In the genomic region with DNA sequence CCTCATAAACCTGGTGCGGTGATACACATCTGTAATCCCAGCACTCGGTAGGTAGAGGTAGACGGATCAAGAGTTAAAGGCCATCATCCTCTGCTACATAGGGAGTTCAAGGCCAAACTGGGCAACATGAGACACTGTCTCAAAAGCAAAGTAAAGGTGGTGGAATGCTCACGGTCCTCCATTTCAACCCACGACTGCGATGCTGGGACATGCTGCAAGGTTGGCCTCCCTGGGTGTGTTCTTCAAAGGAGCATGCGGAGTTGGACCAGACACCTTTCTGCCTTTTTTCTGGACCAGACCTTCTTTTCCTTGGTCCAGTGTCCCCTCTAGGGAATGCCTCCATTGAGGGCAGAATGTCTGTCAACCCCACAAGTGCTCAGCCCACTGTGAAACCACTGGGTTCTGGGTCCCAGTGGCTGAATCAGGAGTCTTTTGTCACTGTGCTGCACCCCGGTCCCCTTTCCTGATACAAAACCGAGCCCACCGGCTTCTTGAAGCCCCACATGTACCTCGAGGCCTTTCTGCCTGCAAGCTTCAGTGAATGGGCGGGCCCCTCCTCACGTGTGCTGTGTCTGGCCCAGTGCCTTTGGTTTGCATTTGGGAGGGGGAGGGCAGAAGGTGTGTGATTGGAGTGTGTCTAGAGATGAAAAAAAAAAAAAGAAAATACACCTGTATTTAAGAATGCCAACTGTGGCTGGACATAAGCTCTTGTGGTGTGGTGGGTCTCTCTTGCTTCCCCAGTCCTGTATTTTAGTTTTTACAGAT, we compare ENCODE assay signal across 11 mouse cellular contexts. TPM values are rescaled to one million over a fixed set of nuclear protein-coding genes. Genes with fewer than 3 reads are reported as not detected.
DNase-seq lines count a peak whose midpoint lies in the region; ATAC-seq and TF ChIP-seq lines count a peak whose summit lies in the region.
"Had no signal": no experiment of that assay in that cellular context is flagged by ENCODE, and none has a peak within 500 bp of the region (broad histone marks: within the 10 kb centered on the region; RNA-seq: fewer than 3 reads in every experiment).

No protein-coding gene starts in this region.

- peaks cover 21% of the 10 kb centered on the region for H3K4me1 ChIP-seq in forebrain, postnatal 0 days (ENCODE audit: insufficient read depth)
- H3K4me1 ChIP-seq in forebrain, embryonic 11.5 days (replicated peaks; ENCODE audit: control insufficient read depth, insufficient read depth, low read length), result peaks cover 10% of the 10 kb centered on the region; the same call in 1 of the 2 replicates
- H3K4me1 ChIP-seq in lung, embryonic 14.5 days (ENCODE audit: insufficient read depth), result peaks cover 23% of the 10 kb centered on the region
- peaks cover 24% of the 10 kb centered on the region for H3K4me1 ChIP-seq in embryonic facial prominence, embryonic 12.5 days

- no peak for DNase-seq in forebrain, postnatal 0 days
- DNase-seq in forebrain, embryonic 11.5 days (ENCODE audit: low spot score), result no peak
- peak; percentile 24 for DNase-seq in lung, embryonic 14.5 days
- DNase-seq in lung, postnatal 4 days, result no peak
- DNase-seq in thymus, postnatal 0 days (ENCODE audit: low spot score), result no peak
- no peak for DNase-seq in right cerebral cortex, postnatal 10 days (ENCODE audit: low spot score in 2 of 2)
- DNase-seq: adrenal gland, postnatal 36 days; gastrocnemius, postnatal 36 days had no signal

- TF ChIP-seq CTCF in forebrain, postnatal 0 days (IDR thresholded peaks at IDR 0.05; ENCODE audit: low read depth), result no peak
- TF ChIP-seq CTCF in lung, embryonic 14.5 days (IDR thresholded peaks at IDR 0.05; ENCODE audit: low read depth), result no peak

- H3K36me3 ChIP-seq in forebrain, postnatal 0 days (ENCODE audit: insufficient read depth), result peaks cover 29% of the 10 kb centered on the region
- peaks cover 3% of the 10 kb centered on the region; the same call in 1 of the 2 replicates for H3K36me3 ChIP-seq in forebrain, embryonic 11.5 days (ENCODE audit: control insufficient read depth, insufficient read depth, low read length)
- peaks cover 67% of the 10 kb centered on the region for H3K36me3 ChIP-seq in lung, embryonic 14.5 days (ENCODE audit: insufficient read depth)
- H3K36me3 ChIP-seq in embryonic facial prominence, embryonic 12.5 days, result peaks cover 60% of the 10 kb centered on the region
- H3K36me3 ChIP-seq in macrophage (ENCODE audit: inconsistent target), result no peaks in the 10 kb centered on the region

- 0 out of 2 replicates have a peak overlapping the region, but pooled peaks have one; percentile 45 for H3K27ac ChIP-seq in forebrain, postnatal 0 days (ENCODE audit: low read depth, low read length)
- no peak overlapping the region for H3K27ac ChIP-seq in forebrain, embryonic 11.5 days (ENCODE audit: low read depth, low read length)
- H3K27ac ChIP-seq in lung, embryonic 14.5 days (ENCODE audit: low read depth), result no peak overlapping the region
- H3K27ac ChIP-seq in embryonic facial prominence, embryonic 12.5 days, result 0 out of 2 replicates have a peak overlapping the region, but pooled peaks have one; percentile 30
- peak overlapping the region; percentile 96 for H3K27ac ChIP-seq in macrophage

- H3K79me2 ChIP-seq in macrophage (ENCODE audit: inconsistent target), result peaks cover 32% of the 10 kb centered on the region

- H3K9ac ChIP-seq in forebrain, postnatal 0 days, result no peak overlapping the region
- no peak overlapping the region for H3K9ac ChIP-seq in forebrain, embryonic 11.5 days (ENCODE audit: low read length)
- no peak overlapping the region for H3K9ac ChIP-seq in lung, embryonic 14.5 days
- no peak overlapping the region for H3K9ac ChIP-seq in embryonic facial prominence, embryonic 12.5 days

- ATAC-seq in forebrain, postnatal 0 days, result no peak
- no peak for ATAC-seq in forebrain, embryonic 11.5 days (replicated peaks; ENCODE audit: low FRiP score)
- no peak for ATAC-seq in lung, embryonic 14.5 days (ENCODE audit: insufficient read depth)
- no peak for ATAC-seq in embryonic facial prominence, embryonic 12.5 days (ENCODE audit: insufficient number of reproducible peaks, insufficient read depth, low FRiP score, low TSS enrichment)
- ATAC-seq: lung, postnatal 0 days had no signal

- 71% methylated on average over 13 of the region's 13 CpGs for WGBS in forebrain, postnatal 0 days
- 77% methylated on average over 13 of the region's 13 CpGs for WGBS in forebrain, embryonic 11.5 days
- WGBS in lung, embryonic 14.5 days, result 71% methylated on average over 13 of the region's 13 CpGs
- WGBS in embryonic facial prominence, embryonic 12.5 days, result 71% methylated on average over 13 of the region's 13 CpGs
- 83% methylated on average over 13 of the region's 13 CpGs for WGBS in macrophage (ENCODE audit: missing documents)

- H3K9me3 ChIP-seq in forebrain, postnatal 0 days (ENCODE audit: low read length), result no peaks in the 10 kb centered on the region
- no peaks in the 10 kb centered on the region for H3K9me3 ChIP-seq in forebrain, embryonic 11.5 days (ENCODE audit: control insufficient read depth, low read length)
- H3K9me3 ChIP-seq in lung, embryonic 14.5 days (ENCODE audit: low read depth, low read length), result no peaks in the 10 kb centered on the region
- no peaks in the 10 kb centered on the region for H3K9me3 ChIP-seq in embryonic facial prominence, embryonic 12.5 days

- H3K4me3 ChIP-seq in forebrain, postnatal 0 days (ENCODE audit: low read depth, low read length), result no peak overlapping the region
- no peak overlapping the region for H3K4me3 ChIP-seq in forebrain, embryonic 11.5 days (ENCODE audit: low read depth, low read length)
- no peak overlapping the region for H3K4me3 ChIP-seq in lung, embryonic 14.5 days (ENCODE audit: low read depth, low read length)
- H3K4me3 ChIP-seq in embryonic facial prominence, embryonic 12.5 days, result no peak overlapping the region
- H3K4me3 ChIP-seq in macrophage (ENCODE audit: inconsistent target), result peak overlapping the region; percentile 99; the same call in 1 of the 2 replicates

- H3K4me2 ChIP-seq in forebrain, postnatal 0 days (ENCODE audit: low read depth), result no peak overlapping the region
- H3K4me2 ChIP-seq in forebrain, embryonic 11.5 days (ENCODE audit: low read depth, low read length, severe bottlenecking), result no peak overlapping the region
- H3K4me2 ChIP-seq in lung, embryonic 14.5 days, result 0 out of 2 replicates have a peak overlapping the region, but pooled peaks have one; percentile 83
- no peak overlapping the region for H3K4me2 ChIP-seq in embryonic facial prominence, embryonic 12.5 days (replicated peaks)

- H3K27me3 ChIP-seq in forebrain, postnatal 0 days (ENCODE audit: insufficient read depth, low read length), result no peaks in the 10 kb centered on the region
- no peaks in the 10 kb centered on the region for H3K27me3 ChIP-seq in forebrain, embryonic 11.5 days (ENCODE audit: control insufficient read depth, insufficient read depth, low read length)
- no peaks in the 10 kb centered on the region for H3K27me3 ChIP-seq in lung, embryonic 14.5 days (ENCODE audit: insufficient read depth, low read length)
- H3K27me3 ChIP-seq in embryonic facial prominence, embryonic 12.5 days, result no peaks in the 10 kb centered on the region

RNA-seq across cellular contexts. Expression of gene Ftl1, which starts 3.6 kb away (rescaled TPM):
- 2,541 and 3,015 TPM in 2 replicates for total RNA-seq in forebrain, postnatal 0 days (2014; rRNA removed)
- 5,542 and 6,210 TPM in 2 replicates for polyA plus RNA-seq in forebrain, postnatal 0 days (2015; fragmentation: Nextera tagmentation; extraction: Ambion mirVana)
- 4,947 and 5,145 TPM in 2 replicates for polyA plus RNA-seq in forebrain, embryonic 11.5 days (2014; fragmentation: Nextera tagmentation; extraction: Ambion mirVana)
- 4,463 and 4,749 TPM in 2 replicates for polyA plus RNA-seq in lung, embryonic 14.5 days (2014; fragmentation: Nextera tagmentation; extraction: Ambion mirVana)
- polyA plus RNA-seq in embryonic facial prominence, embryonic 12.5 days (2016; fragmentation: Nextera tagmentation; extraction: Ambion mirVana), result 5,211 and 5,392 TPM in 2 replicates
- total RNA-seq in macrophage (2018; cell fraction: chromatin; rRNA removed), result 1,000 to 10,000 TPM in 17 of 26 experiments, 100 to 1,000 TPM in 9; 394 to 2,185 (median 1,126) TPM
- total RNA-seq in macrophage (2018; cell fraction: cytosol; rRNA removed), result over 10,000 TPM; 22,605 to 41,733 (median 29,198) TPM
- total RNA-seq in macrophage (2018; cell fraction: nucleus; rRNA removed), result 1,000 to 10,000 TPM; 1,882 to 6,751 (median 4,081) TPM
- polyA plus RNA-seq in macrophage (2018), result 15,351 to 37,573 TPM (median 32,957 TPM) in 3 replicates
- polyA plus RNA-seq in thymus, postnatal 0 days (2015; fragmentation: Nextera tagmentation; extraction: Ambion mirVana), result 3,702 and 3,772 TPM in 2 replicates

RNA-seq across cellular contexts. Expression of gene Bax, which starts 10.6 kb away (rescaled TPM):
- 120 and 127 TPM in 2 replicates for total RNA-seq in forebrain, postnatal 0 days (2014; rRNA removed)
- polyA plus RNA-seq in forebrain, postnatal 0 days (2015; fragmentation: Nextera tagmentation; extraction: Ambion mirVana), result 276 and 297 TPM in 2 replicates
- 192 and 202 TPM in 2 replicates for polyA plus RNA-seq in forebrain, embryonic 11.5 days (2014; fragmentation: Nextera tagmentation; extraction: Ambion mirVana)
- polyA plus RNA-seq in lung, embryonic 14.5 days (2014; fragmentation: Nextera tagmentation; extraction: Ambion mirVana), result 135 and 139 TPM in 2 replicates
- polyA plus RNA-seq in embryonic facial prominence, embryonic 12.5 days (2016; fragmentation: Nextera tagmentation; extraction: Ambion mirVana), result 220 and 224 TPM in 2 replicates
- 100 to 1,000 TPM in 21 of 26 experiments, 10 to 100 TPM in 5; 69.8 to 213 (median 134) TPM for total RNA-seq in macrophage (2018; cell fraction: chromatin; rRNA removed)
- 100 to 1,000 TPM; 144 to 214 (median 171) TPM for total RNA-seq in macrophage (2018; cell fraction: cytosol; rRNA removed)
- 100 to 1,000 TPM; 106 to 261 (median 170) TPM for total RNA-seq in macrophage (2018; cell fraction: nucleus; rRNA removed)
- polyA plus RNA-seq in macrophage (2018), result 72.6 to 246 TPM (median 245 TPM) in 3 replicates
- 177 and 178 TPM in 2 replicates for polyA plus RNA-seq in thymus, postnatal 0 days (2015; fragmentation: Nextera tagmentation; extraction: Ambion mirVana)

RNA-seq across cellular contexts. Expression of gene Ruvbl2, which starts 18.2 kb away (rescaled TPM):
- 123 and 149 TPM in 2 replicates for total RNA-seq in forebrain, postnatal 0 days (2014; rRNA removed)
- 98.3 and 104 TPM in 2 replicates for polyA plus RNA-seq in forebrain, postnatal 0 days (2015; fragmentation: Nextera tagmentation; extraction: Ambion mirVana)
- polyA plus RNA-seq in forebrain, embryonic 11.5 days (2014; fragmentation: Nextera tagmentation; extraction: Ambion mirVana), result 175 and 183 TPM in 2 replicates
- 163 and 173 TPM in 2 replicates for polyA plus RNA-seq in lung, embryonic 14.5 days (2014; fragmentation: Nextera tagmentation; extraction: Ambion mirVana)
- polyA plus RNA-seq in embryonic facial prominence, embryonic 12.5 days (2016; fragmentation: Nextera tagmentation; extraction: Ambion mirVana), result 149 and 151 TPM in 2 replicates
- 10 to 100 TPM in 8 of 26 experiments, 1 to 10 TPM in 18; 1.1 to 17.1 (median 8.7) TPM for total RNA-seq in macrophage (2018; cell fraction: chromatin; rRNA removed)
- total RNA-seq in macrophage (2018; cell fraction: cytosol; rRNA removed), result 10 to 100 TPM; 11.6 to 25.0 (median 18.3) TPM
- total RNA-seq in macrophage (2018; cell fraction: nucleus; rRNA removed), result 10 to 100 TPM in 3 of 26 experiments, 1 to 10 TPM in 23; 3.4 to 16.9 (median 6.7) TPM
- 14.9 to 41.5 TPM (median 18.7 TPM) in 3 replicates for polyA plus RNA-seq in macrophage (2018)
- 129 and 143 TPM in 2 replicates for polyA plus RNA-seq in thymus, postnatal 0 days (2015; fragmentation: Nextera tagmentation; extraction: Ambion mirVana)

RNA-seq across cellular contexts. Expression of gene Gys1, which starts 21.5 kb away (rescaled TPM):
- total RNA-seq in forebrain, postnatal 0 days (2014; rRNA removed), result 9.8 and 11.4 TPM in 2 replicates
- polyA plus RNA-seq in forebrain, postnatal 0 days (2015; fragmentation: Nextera tagmentation; extraction: Ambion mirVana), result 8.6 and 12.3 TPM in 2 replicates
- 37.0 and 37.6 TPM in 2 replicates for polyA plus RNA-seq in forebrain, embryonic 11.5 days (2014; fragmentation: Nextera tagmentation; extraction: Ambion mirVana)
- polyA plus RNA-seq in lung, embryonic 14.5 days (2014; fragmentation: Nextera tagmentation; extraction: Ambion mirVana), result 35.7 and 36.0 TPM in 2 replicates
- polyA plus RNA-seq in embryonic facial prominence, embryonic 12.5 days (2016; fragmentation: Nextera tagmentation; extraction: Ambion mirVana), result 43.2 and 45.4 TPM in 2 replicates
- 10 to 100 TPM in 12 of 26 experiments, 1 to 10 TPM in 14; 1.6 to 23.1 (median 8.5) TPM for total RNA-seq in macrophage (2018; cell fraction: chromatin; rRNA removed)
- total RNA-seq in macrophage (2018; cell fraction: cytosol; rRNA removed), result 1 to 10 TPM; 5.4 to 9.4 (median 7.9) TPM
- 10 to 100 TPM in 5 of 26 experiments, 1 to 10 TPM in 21; 3.2 to 14.5 (median 7.7) TPM for total RNA-seq in macrophage (2018; cell fraction: nucleus; rRNA removed)
- polyA plus RNA-seq in macrophage (2018), result 7.1 to 9.5 TPM (median 7.3 TPM) in 3 replicates
- polyA plus RNA-seq in thymus, postnatal 0 days (2015; fragmentation: Nextera tagmentation; extraction: Ambion mirVana), result 9.4 and 10.5 TPM in 2 replicates

RNA-seq across cellular contexts. Expression of gene Tulp2, which starts 25.6 kb away (rescaled TPM):
- total RNA-seq in forebrain, postnatal 0 days (2014; rRNA removed), result 0.19 and 0.46 TPM in 2 replicates
- polyA plus RNA-seq in forebrain, postnatal 0 days (2015; fragmentation: Nextera tagmentation; extraction: Ambion mirVana), result 0.07 and 0.25 TPM in 2 replicates
- 0.13 and 0.29 TPM in 2 replicates for polyA plus RNA-seq in forebrain, embryonic 11.5 days (2014; fragmentation: Nextera tagmentation; extraction: Ambion mirVana)
- polyA plus RNA-seq in lung, embryonic 14.5 days (2014; fragmentation: Nextera tagmentation; extraction: Ambion mirVana), result 0.47 and 0.86 TPM in 2 replicates
- polyA plus RNA-seq in embryonic facial prominence, embryonic 12.5 days (2016; fragmentation: Nextera tagmentation; extraction: Ambion mirVana), result 0.92 and 1.2 TPM in 2 replicates
- not detected for total RNA-seq in macrophage (2018; cell fraction: chromatin; rRNA removed)
- under 1 TPM in 1 of 26 experiments, not detected in 25; 0.10 TPM for total RNA-seq in macrophage (2018; cell fraction: cytosol; rRNA removed)
- total RNA-seq in macrophage (2018; cell fraction: nucleus; rRNA removed), result not detected
- not detected in 3 replicates for polyA plus RNA-seq in macrophage (2018)
- polyA plus RNA-seq in thymus, postnatal 0 days (2015; fragmentation: Nextera tagmentation; extraction: Ambion mirVana), result 2.6 and 2.8 TPM in 2 replicates

Comparison
In these comparisons a context has a peak if more than half of its experiments do, and no peak if none do; other contexts are left out.
1. H3K27ac ChIP-seq: peak in forebrain, postnatal 0 days (single experiment), embryonic facial prominence, embryonic 12.5 days (single experiment) and macrophage (single experiment); none in forebrain, embryonic 11.5 days (single experiment) and lung, embryonic 14.5 days (single experiment).